Mouse (Mus musculus) A20 (cell line): ENCODE measurements at regions not wholly inside any gene's neighbourhood (a gene's known extent, or its start where the extent isn't known, plus 50 kb on each side); places are given as distances from the start of the nearest gene placed in this dataset.

Experiments used
- DNase-seq: peaks from one replicate; pipeline ENCODE4 v3.0.0-alpha.2; 2011; ENCODE audit warnings: low read depth, low spot score

- DNase-seq, result no peak
Measured at GRCm38 (mm10) chr3:34234391-34234790, 153.3 kb upstream of the Dnajc19 start.

- DNase-seq, result no peak
Measured at GRCm38 (mm10) chr3:34232329-34233250, 151.5 kb upstream of the Dnajc19 start.

GRCm38 (mm10) chr3:34231593-34232328 is 150.6 kb upstream of the Dnajc19 start:
- peak; percentile 34 for DNase-seq

GRCm38 (mm10) chr3:34222291-34222690 is 141.2 kb upstream of the Dnajc19 start:
- no peak for DNase-seq

- DNase-seq, result no peak
Measured at GRCm38 (mm10) chr3:34219741-34220310, 138.7 kb upstream of the Dnajc19 start.

GRCm38 (mm10) chr3:34219096-34219495 is 138.0 kb upstream of the Dnajc19 start:
- DNase-seq, result no peak

GRCm38 (mm10) chr3:34217911-34218310 is 136.8 kb upstream of the Dnajc19 start:
- no peak for DNase-seq

GRCm38 (mm10) chr3:34214233-34214632 is 133.1 kb upstream of the Dnajc19 start:
- DNase-seq, result no peak

GRCm38 (mm10) chr3:34206454-34206853 is 125.3 kb upstream of the Dnajc19 start:
- no peak for DNase-seq

GRCm38 (mm10) chr3:34198228-34198627 is 117.1 kb upstream of the Dnajc19 start:
- peak; percentile 7 for DNase-seq

- DNase-seq, result no peak
Measured at GRCm38 (mm10) chr3:34197163-34197455, 116.0 kb upstream of the Dnajc19 start.

GRCm38 (mm10) chr3:34196451-34197162 is 115.5 kb upstream of the Dnajc19 start:
- DNase-seq, result no peak

GRCm38 (mm10) chr3:34195729-34196450 is 114.8 kb upstream of the Dnajc19 start:
- DNase-seq, result no peak

GRCm38 (mm10) chr3:34173416-34174097 is 92.4 kb upstream of the Dnajc19 start:
- DNase-seq, result no peak

- DNase-seq, result peak; percentile 5
Measured at GRCm38 (mm10) chr3:34172899-34173298, 91.8 kb upstream of the Dnajc19 start.

- DNase-seq, result no peak
Measured at GRCm38 (mm10) chr3:34171893-34172292, 90.8 kb upstream of the Dnajc19 start.

GRCm38 (mm10) chr3:34168087-34168486 is 87.0 kb upstream of the Dnajc19 start:
- no peak for DNase-seq

- peak; percentile 54 for DNase-seq
Measured at GRCm38 (mm10) chr3:34150036-34150435, 68.9 kb upstream of the Dnajc19 start.

- DNase-seq, result no peak
Measured at GRCm38 (mm10) chr3:34143652-34144051, 62.5 kb upstream of the Dnajc19 start.

GRCm38 (mm10) chr3:34139227-34139626 is 58.1 kb upstream of the Dnajc19 start:
- peak; percentile 39 for DNase-seq

GRCm38 (mm10) chr3:34137984-34138383 is 56.9 kb upstream of the Dnajc19 start:
- DNase-seq, result peak; percentile 70
